Mouse (Mus musculus): ENCODE results near the gene Mybpc2.

DNA sequence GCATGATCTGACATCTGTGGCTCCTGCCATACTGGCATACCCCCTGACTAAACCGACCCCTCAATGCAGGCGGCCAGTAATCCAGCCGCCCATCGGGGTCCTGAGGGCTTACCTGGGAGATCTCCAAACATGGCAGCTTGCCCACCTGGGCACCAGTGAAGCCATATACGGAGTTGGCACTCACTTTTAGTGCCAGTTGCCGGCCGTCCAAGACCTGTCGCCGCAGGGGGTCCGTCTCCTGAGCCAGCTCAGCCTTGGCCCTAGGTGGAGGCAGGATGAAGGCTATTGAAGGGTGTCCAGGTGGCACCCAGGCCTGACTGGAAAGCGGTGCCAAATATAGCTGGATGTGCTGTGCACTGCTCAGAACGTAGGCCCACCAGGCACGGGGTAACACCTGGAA is 13.0 kb upstream of the Mybpc2 start:
- TF ChIP-seq CTCF (conservative IDR thresholded peaks at IDR 0.05; ENCODE audit: insufficient read depth, insufficient read length, low read depth, low read length) (no peak), POLR2A (IDR thresholded peaks at IDR 0.05; ENCODE audit: low read depth, low read length) (no peak)

Measured in kidney, adult 2 months (tissue).